Mouse (Mus musculus): ENCODE measurements around the gene Rab25.
"Not testable (repeated sequence)": the region's sequence is repeated elsewhere in the genome, so short reads cannot be mapped to it uniquely, and the experiment has no call there.

The Rab25 gene

GRCm38 (mm10) chr3:88548180-88548917 is at the start of gene Rab25:
Rab25 (minus strand) TSS chr3:88548300.
- no peak for DNase-seq (ENCODE audit: low read depth, low spot score)

GRCm38 (mm10) chr3:88596547-88596946 is 48.4 kb upstream of the Rab25 start:
- DNase-seq (ENCODE audit: low read depth, low spot score) = not testable (repeated sequence)

DNA sequence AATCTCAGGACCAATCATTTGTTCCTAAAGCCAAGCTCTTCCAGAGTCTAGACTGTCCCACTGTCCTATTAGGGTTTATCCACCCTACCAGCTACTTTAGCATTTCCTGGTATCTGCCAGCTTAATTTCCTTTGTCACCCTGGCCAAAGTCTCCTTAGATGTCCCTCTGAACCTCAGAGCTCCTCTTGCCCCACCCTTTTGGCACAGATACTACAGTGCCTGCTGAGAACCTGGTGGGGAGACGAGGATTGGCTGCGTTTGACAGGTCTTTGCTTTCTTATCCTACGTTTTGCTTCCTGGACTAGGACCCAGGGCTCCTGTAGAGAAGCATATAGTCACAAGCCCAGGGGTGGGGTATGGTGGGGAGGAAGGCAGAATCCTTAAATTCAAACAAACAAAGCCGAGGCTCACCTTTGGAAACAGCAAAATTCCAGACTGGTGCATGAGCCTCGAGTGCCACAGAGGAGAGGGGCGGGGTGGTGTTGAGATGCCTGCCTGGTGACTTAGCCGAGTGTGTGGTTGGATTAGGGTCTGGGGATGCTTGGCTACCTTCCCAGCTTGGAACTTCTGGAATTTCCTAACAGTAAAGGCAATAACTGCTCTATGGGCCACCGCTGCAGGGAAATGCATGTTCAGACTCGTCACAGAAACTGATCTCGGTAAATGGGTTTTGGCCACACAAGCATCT is 45.9 kb upstream of the Rab25 start:
- no peak for DNase-seq (ENCODE audit: low read depth, low spot score)

- DNase-seq (ENCODE audit: low read depth, low spot score) = no peak
Observed at GRCm38 (mm10) chr3:88592942-88593576, 45.0 kb upstream of the Rab25 start.

- no peak for DNase-seq (ENCODE audit: low read depth, low spot score)
Observed at GRCm38 (mm10) chr3:88591950-88592731, 44.0 kb upstream of the Rab25 start.

DNA sequence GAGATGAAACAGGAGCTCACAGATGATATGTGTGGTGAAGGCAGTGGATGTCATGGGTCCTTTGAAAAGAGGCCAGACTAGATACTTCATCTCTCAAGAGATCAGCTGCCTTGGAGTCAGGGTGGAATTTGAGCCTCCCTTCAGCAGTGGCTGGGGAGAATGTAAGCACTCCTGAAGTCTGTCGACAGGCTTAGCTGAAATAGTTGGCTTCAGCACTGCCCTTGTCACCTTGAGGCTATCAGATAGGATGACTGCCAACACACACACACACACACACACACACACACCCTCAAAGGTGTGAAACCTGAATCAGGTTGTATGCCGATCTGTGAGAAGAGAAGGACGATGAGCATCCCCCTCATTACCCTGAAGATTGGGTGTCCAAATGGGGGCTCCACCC is 42.9 kb upstream of the Rab25 start:
- no peak for DNase-seq (ENCODE audit: low read depth, low spot score)

DNA sequence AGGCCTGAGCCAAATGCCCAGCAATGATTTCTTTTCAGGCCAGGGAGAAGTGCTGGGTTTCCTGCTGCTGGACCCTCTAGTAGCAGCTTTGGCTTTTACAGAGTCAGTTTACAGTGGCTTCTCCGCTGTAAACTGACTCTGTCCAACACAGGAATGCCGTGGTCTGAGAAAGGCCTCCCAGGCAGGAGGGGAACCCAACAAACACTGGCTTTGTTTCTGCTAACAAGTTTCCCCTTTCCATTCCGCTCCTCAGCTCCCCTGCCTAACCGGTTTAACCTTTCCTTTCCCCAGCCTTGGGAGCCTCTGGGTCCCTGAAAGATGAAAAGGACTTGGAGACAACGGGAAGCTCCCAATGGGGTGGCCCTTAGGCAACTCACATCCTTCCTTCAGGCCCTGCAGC is 42.1 kb upstream of the Rab25 start:
- DNase-seq (ENCODE audit: low read depth, low spot score) = no peak

DNA sequence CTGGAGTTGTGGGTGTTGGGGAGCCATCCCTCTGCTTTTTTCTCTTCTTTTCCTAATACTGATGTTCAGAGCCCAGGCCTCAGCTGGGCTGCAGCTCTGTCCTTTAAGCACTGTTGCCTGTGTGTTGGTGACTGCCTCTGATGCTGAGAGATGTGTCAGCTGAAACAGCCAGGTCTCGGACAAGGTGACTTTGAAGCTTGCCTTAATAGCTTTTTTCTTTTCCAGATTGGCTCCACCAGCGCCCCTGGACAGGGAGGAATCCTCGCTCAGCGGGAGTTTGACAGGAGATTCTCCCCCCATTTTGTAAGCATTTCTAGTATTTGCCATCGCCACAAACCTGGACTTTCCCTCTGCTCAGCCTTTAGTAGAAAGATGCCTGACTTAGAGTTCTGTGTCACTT is 38.5 kb upstream of the Rab25 start:
- no peak for DNase-seq (ENCODE audit: low read depth, low spot score)

- no peak for DNase-seq (ENCODE audit: low read depth, low spot score)
Observed at GRCm38 (mm10) chr3:88585769-88586168, 37.7 kb upstream of the Rab25 start.

- DNase-seq (ENCODE audit: low read depth, low spot score) = peak; percentile 52
Observed at GRCm38 (mm10) chr3:88579454-88580117, 31.5 kb upstream of the Rab25 start.

- DNase-seq (ENCODE audit: low read depth, low spot score) = no peak
Observed at GRCm38 (mm10) chr3:88578498-88579424, 30.7 kb upstream of the Rab25 start.

- DNase-seq (ENCODE audit: low read depth, low spot score) = not testable (repeated sequence)
Observed at GRCm38 (mm10) chr3:88577846-88578245, 29.7 kb upstream of the Rab25 start.

GRCm38 (mm10) chr3:88575540-88575939 is 27.4 kb upstream of the Rab25 start, which contains the start of gene Ssr2:
Ssr2 (plus strand) TSS chr3:88575876.
- DNase-seq (ENCODE audit: low read depth, low spot score) = no peak

DNA sequence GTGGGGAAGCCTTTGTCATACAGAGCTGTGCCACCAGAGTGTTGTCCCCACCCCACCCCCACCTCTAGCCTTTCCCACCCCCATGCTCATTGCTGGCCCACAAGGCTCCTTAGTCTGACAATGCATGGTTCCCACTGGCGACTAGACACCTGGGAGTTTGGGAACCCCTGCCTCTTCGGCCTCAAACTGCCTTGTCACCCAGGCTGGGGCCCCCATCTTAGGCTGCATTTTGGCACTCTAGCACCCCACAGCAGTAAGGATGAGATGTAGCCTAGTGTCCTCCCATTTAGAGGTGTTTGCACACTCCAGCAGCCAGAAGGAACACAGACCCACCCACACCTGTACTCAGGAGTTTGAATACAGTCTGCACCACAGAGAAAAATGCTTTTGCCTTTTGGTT is 25.7 kb upstream of the Rab25 start:
- DNase-seq (ENCODE audit: low read depth, low spot score) = no peak

GRCm38 (mm10) chr3:88572835-88573234 is 24.7 kb upstream of the Rab25 start:
- DNase-seq (ENCODE audit: low read depth, low spot score) = no peak

GRCm38 (mm10) chr3:88571856-88572255 is 23.8 kb upstream of the Rab25 start:
- no peak for DNase-seq (ENCODE audit: low read depth, low spot score)

- DNase-seq (ENCODE audit: low read depth, low spot score) = no peak
Observed at GRCm38 (mm10) chr3:88570341-88570740, 22.2 kb upstream of the Rab25 start.

DNA sequence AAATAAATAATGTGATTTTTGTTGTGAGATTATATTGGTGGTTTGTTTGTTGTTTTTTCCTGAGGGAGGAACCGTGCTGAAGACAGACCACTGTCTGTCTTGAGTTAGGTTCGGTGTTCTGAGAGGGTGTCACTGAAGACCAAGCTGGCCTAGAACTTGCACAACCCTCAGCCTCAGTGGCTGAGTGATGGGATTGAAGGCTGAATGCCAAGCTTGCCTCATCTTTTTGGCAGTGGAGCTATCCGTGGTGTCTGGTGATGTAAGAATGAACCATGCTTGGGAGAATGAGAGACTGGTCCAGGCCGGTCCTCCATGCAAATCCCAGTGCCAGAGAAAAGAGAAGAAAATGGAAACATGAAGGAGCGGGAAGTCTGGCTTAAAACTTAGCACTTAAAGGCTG is 21.6 kb upstream of the Rab25 start:
- DNase-seq (ENCODE audit: low read depth, low spot score) = no peak

DNA sequence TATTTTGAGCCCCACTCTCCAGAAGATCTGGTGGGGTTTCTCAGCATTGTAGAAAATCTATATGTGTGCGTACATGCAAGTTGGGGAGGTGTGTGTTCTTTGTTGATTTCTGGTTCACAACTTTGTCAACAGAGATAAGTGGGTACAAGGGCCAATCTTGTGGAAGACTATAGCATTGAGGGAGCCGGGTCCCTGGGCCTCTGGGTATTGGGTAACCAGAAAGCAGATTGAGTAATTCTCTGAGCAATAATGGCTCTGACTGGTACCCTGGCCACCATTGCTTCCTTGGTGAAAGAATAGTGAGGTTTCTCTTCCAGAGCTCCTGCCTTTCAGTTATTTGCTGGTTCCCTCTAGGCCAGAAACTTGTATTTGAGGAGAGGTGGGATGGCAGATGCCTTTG is 21.0 kb upstream of the Rab25 start:
- no peak for DNase-seq (ENCODE audit: low read depth, low spot score)

DNA sequence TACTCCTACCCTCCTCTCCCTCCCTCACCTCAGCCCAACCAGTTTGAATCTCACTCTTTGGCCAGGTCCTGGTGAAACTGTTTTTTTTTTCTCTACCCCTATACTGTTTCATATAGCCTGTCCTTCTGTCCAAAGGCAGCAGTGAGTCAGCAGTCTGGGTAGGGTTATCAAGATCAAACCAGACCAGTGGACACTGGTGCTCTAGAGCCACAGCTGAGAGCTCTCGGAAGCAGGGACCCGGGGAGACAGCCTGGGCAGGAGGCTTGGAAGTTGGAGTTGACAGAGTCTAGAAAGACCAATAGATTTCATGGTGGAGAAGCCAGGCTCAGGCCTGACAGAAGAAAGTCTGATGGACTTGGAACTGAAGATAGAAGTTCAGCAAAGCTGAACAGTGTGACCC is 20.5 kb upstream of the Rab25 start:
- DNase-seq (ENCODE audit: low read depth, low spot score) = no peak
